Mouse (Mus musculus) central nervous system, embryonic 14 days (tissue): ENCODE results near the gene Gm17545. TPM values are rescaled to one million over a fixed set of nuclear protein-coding genes. Genes with fewer than 3 reads are reported as not detected.

ENCODE experiments used
- polyA plus RNA-seq: library from polyadenylated mRNA; depleted of rRNA; stranded (reverse); fragments of >200 nt; gene quantifications from 2 replicates; pipeline ENCODE4 v1.2.3, GENCODE M21; 2012; rRNA removed

Gm17545 gene
- polyA plus RNA-seq: not detected in 2 replicates

GRCm38 (mm10) chr9:22453990-22454389, at the start of gene Gm17545:
Gene Gm17545 (plus strand): TSS chr9:22454290.

GRCm38 (mm10) chr9:22411002-22411857, 42.9 kb upstream of the Gm17545 start, which contains the start of gene 9530077C05Rik:
Gene 9530077C05Rik (plus strand): TSS chr9:22411513.

GRCm38 (mm10) chr9:22469643-22470042, 15.6 kb downstream of the Gm17545 start, which contains the start of gene Rp9:
Gene Rp9 (minus strand): TSS chr9:22469743.

GRCm38 (mm10) chr9:22475424-22475868, 21.4 kb downstream of the Gm17545 start, which contains the start of gene Bbs9:
Gene Bbs9 (plus strand): TSS chr9:22475715.

Other genes with a start within 250 kb of the Gm17545 start
- 7.4 and 9.4 TPM in 2 replicates for gene Zfp809, start 228.6 kb upstream of the Gm17545 start, polyA plus RNA-seq
- gene Zfp599, start 194.4 kb upstream of the Gm17545 start, polyA plus RNA-seq: 4.3 and 4.7 TPM in 2 replicates
- gene Zfp810, start 146.6 kb upstream of the Gm17545 start, polyA plus RNA-seq: 36.5 and 41.8 TPM in 2 replicates
- 13.7 and 15.2 TPM in 2 replicates for gene Anln, start 65.1 kb upstream of the Gm17545 start, polyA plus RNA-seq
- 6.2 and 6.7 TPM in 2 replicates for gene 9530077C05Rik, start 42.8 kb upstream of the Gm17545 start, polyA plus RNA-seq
- 78.2 and 81.4 TPM in 2 replicates for gene Rp9, start 15.5 kb downstream of the Gm17545 start, polyA plus RNA-seq
- gene Bbs9, start 21.4 kb downstream of the Gm17545 start, polyA plus RNA-seq: 20.1 and 20.6 TPM in 2 replicates